Mouse (Mus musculus) telencephalon, adult 2 months (tissue): Measurements from ENCODE around the gene Lrrc61.
A peak's percentile ranks its signal among the peaks of the same experiment; 100 is the strongest.
"Not testable (repeated sequence)": the region's sequence is repeated elsewhere in the genome, so short reads cannot be mapped to it uniquely, and the experiment has no call there.

Source experiments
- DNase-seq: peaks from one replicate; pipeline ENCODE4 v3.0.0-alpha.2; 2011; ENCODE audit warnings: low read depth, low spot score

Gene Lrrc61

DNA sequence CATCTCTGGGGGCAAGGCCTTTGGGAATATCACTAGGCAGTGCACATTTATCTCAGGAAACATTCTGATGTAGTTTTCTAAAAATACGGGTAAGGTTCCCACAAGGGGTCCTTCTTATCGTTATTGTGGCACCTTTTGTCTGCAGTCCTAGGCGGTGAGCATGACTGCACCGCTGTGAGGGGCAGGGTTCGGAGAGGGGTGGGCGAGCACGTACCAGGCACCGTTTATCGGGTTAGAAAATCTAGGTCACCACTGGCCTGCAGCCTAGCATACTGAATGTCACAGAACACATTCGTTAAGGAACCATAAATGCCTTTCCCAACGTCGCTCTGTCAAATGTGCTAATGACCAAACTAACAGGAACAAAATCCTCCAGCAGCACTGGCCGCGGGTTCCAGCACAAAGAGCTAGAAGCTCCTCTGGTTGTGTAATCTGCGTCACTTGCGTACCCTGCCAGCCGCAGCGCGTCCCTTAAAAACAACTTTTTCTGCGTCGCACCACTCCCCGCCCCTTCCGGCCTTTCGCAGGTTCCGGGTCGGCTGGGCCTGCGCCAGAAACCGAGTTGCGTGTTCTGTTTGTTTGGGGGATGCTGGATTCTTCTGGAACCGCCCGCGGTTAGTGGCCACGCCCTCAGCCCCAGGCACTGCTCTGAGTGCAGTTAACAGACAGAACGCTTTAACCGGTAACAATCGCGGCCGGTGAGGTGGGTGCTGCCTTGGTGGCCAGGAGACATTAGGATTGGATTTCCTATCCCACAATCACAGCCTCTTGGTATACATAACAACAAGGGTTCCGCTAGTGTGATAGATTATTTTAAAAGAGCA, at the start of gene Lrrc61:
Gene Lrrc61, plus strand, starts transcription at position 517 of the 824 bp plus-strand sequence.
- peak; percentile 97 for DNase-seq

DNA sequence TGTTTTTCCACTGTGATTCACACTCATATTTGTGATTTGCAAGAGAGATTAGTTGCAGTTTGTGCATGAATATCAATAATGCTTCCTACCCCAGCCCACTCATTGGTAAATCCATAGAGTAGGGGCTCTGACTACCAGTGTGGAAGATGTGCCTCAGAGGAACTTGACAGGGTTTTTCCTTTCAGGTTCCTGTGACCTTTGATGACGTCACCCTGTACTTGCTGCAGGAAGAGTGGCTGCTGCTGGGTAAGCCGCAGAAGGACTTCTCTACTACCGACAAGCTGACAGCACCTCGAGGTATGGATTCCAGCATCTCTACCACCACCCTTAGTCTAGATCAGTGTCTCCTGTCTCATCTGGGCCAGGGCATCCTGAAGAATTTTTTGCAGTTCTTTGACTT, 46.5 kb upstream of the Lrrc61 start:
- DNase-seq = no peak

DNA sequence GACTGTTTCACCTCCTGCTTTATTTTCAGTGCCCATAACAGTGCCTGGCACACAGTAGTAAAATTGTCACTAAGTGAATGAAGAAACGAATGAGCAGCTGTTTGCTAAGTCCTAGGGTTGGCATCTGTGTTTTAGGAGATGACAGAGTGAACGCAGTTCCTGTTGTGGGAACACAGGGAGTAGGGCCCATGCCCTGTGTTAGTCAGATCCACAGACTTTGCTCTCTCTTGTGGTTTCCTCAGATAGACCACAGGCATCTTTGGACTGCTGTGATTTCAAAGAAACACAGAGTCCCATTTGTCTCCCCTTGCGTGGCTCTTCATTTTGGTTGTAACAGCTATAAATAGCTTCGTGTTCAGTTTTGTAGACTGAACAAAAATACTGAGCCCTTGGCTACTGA, 44.2 kb upstream of the Lrrc61 start:
- no peak for DNase-seq

DNA sequence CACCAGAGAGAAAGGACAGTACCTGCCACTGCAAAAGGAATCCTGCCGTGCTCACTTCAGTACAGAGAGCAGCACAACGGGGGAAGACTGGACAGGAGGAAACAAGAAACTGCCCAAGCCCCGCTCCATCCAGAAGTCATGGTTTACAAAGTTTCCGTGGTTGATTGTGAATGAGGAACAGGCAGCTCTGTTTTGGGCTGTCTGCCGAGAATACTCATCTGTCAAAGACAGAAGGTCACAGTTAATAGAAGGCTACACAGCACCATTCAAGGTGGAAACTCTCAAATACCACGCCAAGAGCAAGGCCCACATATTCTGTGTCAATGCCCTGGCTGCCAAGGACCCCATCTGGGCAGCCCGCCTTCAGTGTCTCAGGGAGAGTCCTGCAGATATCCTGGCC, 42.7 kb upstream of the Lrrc61 start:
- DNase-seq = no peak

DNA sequence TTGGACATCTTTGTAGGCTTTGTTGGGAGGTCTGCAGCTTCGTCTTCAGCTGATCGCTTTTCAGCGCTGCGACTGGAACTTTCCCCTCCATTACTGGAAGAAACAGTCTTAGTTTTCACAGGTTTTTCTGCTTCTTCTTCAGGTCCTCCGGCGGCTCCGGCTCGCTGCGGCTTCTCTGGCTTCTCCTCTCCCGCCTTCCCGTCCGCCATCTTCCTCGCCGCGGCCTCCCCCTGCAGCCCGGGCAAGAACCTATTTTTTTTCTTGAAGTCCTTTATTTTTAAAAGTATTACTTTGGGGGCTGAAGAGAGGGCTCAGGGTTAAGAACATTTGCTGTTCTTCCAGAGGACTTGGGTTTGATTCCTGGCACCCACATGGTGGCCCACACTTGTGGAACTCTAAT, 29.7 kb upstream of the Lrrc61 start:
- DNase-seq = not testable (repeated sequence)

DNA sequence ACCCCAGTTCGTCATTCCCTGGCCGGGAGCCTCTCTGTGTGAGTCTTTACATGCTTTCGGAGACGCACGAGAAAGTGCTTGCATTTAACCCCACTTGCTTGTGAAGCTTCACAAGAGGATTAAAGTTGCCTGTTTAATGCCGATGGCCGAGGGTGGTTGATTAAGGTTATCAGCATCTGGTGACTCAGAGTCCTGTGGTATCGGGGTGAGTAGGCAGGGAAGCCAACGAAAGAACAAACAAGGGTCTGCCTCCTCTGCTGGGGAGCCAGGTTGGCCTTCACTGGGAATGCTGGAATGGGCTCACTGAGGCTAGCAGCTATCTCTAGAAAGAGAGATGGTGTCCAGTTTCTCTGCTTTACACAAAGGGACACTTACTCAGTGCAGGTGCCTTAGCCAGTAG, 26.7 kb upstream of the Lrrc61 start:
- DNase-seq = no peak

DNA sequence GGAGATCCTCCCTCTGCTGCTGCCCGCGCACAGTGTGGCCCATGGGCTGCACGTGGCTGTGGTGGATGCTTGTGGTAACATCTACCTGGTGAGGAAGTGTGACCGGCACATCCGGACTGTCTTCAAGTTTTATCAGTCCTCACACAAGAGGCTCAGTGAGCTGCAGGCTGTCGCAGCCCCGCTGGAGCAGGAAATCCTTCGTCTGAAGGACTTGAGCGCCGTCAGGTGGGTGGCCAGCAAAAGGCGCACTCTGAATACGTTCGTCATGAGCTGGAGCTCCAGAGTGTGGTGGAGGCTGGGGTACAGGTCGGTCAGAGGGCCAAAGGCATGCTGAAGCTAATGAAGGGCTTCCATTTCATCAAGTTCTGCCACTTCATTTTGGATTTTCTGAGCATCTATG, 25.3 kb upstream of the Lrrc61 start:
- no peak for DNase-seq

DNA sequence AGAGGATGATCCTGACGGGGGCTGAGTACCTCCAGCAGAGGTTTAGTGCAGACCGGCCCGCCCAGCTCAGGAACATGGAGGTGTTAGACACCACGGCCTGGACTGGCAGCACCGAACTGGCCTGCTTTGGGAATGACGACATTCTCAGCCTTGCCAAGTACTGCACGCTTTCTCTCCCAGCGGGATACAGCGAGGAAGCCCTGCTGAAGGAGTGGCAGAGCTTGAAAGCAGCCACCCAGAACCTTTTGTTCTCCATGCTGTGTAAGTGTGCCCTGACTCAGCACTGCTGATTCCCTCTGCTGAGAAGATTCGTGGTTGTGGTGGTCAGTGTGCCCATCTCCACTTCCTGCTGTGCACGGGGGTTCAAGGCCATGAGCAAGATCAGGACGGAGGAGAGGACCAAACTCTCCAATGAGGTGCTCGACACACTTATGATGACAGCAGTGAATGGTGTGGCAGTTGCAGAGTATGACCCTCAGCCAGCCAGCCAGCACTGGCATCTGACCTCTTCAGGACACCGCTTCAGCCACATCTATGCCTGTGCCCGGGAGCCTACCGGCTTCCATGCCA, 24.6 kb upstream of the Lrrc61 start:
- no peak for DNase-seq

DNA sequence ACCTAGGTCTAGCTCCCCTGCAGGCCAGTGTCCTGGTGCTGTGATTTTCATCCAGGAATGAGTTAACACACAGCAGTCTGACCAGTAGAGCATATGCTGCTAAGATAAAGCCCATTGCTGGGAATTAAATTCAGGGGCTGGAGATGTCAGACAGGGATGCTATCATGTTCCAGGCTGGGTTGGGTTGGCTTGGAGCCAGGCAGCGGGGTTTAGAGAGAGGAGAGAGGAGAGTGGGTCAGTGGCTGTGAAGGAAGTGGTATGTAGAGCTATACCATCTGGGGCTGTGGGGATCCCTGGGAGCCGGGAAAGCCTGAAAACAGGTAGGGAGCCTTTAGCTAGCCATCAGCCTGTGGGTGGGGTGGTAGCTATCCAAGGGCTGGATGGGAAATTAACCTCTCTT, 23.7 kb upstream of the Lrrc61 start:
- DNase-seq = no peak

DNA sequence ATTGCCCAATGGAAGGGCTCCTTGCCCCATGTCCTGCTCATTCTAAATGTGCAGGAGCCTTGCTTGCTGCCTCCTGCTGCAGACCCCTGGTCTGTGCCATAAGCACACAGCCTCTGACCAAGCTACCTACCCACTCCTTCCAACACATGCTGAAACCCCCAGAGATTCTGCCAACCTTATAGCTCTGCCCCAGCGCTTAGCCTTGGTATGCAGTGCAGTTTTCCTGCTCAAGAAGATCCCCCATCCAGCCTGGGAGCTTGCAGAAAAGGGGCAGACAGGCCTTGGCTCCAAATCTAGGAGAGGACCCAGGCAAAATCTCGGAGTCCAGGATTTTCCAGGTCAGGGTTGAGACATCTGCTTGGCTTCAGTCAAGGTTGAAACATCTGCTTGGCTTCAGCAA, 21.1 kb upstream of the Lrrc61 start:
- DNase-seq = no peak

DNA sequence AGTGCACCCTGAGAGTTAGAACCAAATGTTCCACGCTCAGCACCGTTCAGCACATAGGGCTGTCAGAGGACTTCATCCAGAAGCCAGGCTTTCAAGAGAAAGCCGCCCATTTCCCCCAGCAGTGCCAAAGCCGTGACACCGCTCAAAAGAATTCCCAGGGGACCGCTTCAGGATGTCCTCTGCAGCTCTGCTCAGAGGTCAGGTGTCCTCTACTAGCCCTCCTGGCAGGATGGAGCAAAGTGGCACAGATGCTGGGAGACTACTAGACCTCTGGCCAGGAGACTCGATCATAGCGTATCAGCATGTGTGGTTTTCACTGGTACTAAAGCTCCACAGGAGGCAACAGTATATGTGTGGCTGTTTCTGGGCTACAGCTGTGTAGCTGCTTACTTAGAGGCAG, 19.7 kb upstream of the Lrrc61 start:
- no peak for DNase-seq

DNA sequence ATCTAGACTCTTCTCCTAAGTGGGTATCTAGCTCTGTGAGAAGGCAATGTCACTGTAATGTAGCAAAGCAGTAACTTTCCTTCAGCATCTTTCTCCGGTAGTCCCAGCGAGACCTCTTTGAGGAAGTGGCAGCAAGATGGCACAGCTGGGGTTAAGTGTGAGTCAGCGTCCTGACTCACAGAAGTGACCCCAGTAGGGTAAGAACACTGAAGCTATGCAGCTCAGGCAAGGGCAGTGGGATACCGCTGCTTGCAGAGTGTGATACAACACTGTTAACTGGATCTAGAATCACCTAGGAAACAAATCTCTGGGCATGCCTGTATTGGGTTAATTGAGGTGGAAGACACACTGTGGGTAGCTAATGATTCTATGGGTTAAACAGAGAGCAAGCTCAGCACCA, 18.5 kb upstream of the Lrrc61 start:
- DNase-seq = no peak

DNA sequence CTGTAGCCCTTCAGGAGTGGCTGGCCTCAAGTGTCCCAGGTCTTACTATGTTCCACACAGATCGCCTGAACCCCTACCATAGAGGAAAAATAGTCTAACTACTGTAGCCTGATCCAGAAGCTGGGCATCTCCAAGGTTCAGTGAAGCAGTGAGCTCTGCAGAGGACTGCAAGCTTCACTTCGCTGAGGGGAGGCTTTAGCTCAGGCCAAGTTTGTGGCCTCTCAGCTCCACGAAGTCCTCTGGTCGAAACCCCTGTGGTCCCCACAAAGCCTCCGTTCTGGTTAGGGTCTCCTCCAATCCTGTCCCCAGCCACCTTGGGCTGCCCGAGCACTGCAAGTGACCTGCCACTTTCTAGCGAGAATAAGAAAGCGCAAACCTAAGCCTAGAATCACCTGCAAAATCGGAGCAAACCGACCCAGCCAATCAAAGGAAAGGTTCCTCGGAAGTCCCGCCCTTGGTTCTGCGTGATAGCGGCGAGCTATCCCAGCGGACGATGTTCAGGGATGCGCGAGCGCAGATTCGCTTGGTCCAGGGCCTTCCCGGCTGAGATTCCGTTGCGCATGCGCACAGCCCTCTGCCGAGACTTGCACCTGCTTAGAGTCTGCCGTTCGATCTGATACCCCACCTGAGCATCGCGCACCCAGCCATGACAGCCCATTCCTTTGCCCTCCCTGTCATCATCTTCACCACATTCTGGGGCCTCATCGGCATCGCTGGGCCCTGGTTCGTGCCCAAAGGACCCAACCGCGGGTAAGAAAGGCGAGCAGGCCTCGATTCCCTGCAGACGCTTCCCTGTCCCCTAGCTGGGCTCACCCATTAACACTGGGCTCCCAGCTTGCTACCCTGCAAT, 17.3 kb upstream of the Lrrc61 start, which contains the start of gene Atp6v0e2:
Gene Atp6v0e2, plus strand, starts transcription at position 511 of the 850 bp plus-strand sequence.
- peak; percentile 97 for DNase-seq

DNA sequence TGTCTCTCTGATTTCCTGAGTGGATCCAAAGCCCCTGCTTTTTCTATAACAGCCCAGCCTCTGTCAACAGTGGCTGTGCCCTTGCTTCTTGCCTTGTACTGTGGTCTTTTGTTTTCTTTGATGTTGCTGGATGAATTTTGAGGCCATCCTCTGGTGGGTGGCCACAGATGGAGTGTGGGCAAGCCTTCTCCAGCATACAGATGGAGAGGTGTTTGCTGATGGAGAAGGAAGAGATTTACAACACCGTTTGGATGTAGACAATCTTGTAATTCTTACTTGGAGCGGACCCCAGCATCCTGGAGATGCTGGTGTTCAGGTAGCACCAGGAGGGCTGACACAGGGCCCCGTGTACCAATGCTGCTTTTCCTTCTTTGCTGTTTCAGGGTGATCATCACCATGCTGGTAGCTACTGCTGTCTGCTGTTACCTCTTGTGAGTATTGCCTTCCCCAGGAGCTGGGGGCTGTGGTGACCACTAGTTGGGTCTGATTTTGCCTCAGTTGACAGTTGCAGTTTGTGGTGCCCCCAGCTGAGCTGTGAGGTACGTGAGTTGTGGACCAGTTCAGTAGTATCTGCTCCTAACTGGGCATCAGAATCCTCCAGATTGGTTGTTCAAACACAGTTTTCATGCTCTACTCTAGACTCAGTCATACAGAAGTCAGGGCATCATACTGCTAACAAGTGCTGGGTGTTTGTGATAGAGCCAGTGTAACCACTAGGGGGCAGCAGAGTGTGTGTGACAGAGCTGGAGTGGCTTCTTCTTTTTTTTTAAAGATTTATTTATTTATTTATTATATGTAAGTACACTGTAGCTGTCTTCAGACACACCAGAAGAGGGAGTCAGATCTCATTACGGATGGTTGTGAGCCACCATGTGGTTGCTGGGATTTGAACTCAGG, 15.5 kb upstream of the Lrrc61 start:
- peak; percentile 67 for DNase-seq

DNA sequence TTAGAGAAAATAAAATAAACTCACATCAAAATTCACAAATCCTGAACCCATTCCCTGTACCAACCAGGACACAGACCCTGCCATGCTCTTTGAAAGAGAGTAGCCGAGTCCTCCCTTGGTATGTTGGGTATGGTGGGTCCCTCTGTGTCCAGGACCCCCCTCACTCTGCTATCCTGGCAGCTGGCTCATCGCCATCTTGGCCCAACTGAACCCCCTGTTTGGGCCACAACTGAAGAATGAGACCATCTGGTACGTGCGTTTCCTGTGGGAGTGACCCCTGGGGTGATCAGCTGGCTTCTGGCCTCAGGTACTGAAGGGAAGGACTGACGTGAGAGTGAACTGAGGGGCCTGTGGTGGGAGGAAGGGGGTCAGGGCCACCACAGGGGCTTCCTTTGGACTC, 14.7 kb upstream of the Lrrc61 start:
- no peak for DNase-seq

DNA sequence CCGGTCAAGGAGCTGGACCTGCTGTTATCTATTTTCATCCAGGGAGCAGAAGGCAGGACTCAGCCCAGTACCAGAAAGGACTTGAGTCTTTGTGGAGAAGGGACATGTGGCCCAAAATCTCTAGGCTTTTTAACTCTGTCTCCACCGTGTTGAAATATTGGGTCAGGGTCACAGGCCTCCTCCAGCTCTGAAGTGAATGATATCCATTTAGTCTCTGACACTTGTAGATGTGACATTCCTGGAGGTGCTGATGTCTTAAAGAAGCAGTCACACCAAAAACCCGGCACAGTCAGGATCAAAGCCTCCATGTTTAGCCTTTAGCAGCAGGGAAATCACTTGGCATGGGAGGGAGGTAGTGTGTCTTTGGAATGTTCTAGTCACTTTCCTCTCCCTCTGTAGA, 13.9 kb upstream of the Lrrc61 start:
- no peak for DNase-seq

DNA sequence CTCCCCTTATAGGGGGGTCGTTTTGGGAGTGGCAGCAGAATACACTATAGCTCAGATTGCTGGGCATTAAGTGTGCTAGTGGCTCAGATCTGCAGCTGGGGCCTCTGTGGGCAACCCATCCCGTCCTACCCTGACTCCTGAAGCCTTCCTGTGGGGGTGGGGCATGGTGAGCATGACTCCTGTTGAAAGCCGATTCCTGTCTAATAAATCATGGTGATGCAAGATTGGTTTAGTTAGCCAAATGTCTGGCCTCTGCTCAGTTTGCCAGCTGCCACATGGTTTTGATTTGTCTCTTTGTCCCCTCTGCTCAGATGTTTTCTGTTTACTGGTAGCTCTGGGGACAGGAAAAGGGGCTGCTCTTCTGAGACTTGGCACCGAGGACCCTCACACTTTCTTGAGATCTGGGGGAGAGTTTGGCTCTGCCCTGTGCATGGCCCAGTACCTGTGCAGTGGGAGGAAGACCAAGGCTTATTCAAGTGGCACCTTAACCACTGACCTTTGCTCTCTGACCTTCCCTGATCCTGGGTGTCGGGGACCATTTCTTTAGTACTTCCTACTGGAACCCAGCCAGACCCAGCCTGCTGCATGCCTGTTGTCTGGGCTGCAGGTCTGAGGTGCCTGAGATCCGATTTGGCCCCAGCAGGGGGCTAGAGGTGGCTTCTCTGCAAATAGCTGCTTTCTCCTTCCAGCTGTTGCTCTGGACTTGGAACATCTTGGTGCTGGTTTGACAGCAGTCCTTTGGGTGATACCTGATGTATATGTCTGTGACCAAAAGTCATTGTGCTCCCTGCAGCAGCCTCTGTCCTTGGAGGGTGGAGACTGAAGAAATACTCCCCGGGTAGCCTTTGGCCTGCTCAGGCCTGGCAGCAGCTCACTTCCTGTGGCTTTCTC, 12.8 kb upstream of the Lrrc61 start:
- no peak for DNase-seq

DNA sequence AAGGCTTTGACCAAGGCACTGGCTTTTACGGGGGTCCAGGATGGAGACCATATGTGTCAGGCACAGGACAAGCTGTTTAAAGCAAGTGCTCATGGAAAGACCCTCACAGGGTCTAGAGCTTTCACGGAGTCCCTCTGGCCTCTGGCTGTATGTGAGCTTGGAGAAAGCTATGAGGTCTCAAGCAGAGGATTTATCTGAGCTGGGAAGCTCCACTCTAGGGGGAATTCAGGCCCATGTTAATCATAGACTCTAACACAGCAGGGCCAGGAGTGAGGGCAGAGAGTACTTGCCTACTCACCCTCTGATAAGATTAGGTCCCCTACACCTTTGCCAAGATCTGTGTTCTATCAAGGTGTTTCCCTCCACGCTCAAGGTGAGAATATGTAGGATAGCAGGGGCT, 12.0 kb upstream of the Lrrc61 start:
- no peak for DNase-seq

DNA sequence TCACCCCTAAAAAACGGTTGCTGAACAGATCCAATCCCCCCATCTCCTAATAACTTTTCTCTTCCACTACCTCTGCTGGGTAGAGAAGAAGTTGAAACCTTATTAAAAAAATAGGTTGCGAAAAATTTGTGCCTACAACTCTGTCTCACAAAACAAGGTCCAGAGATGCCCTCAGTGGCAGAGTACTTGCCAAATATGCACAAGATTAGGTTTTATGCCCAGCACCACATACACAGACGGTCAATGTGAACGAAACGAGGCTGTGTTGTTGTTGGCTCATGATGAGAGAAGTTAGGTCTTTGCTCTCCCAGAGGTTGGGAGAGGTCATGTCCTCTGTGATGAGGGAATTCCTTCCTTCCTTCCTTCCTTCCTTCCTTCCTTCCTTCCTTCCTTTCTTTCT, 9.3 kb upstream of the Lrrc61 start:
- DNase-seq = no peak

DNA sequence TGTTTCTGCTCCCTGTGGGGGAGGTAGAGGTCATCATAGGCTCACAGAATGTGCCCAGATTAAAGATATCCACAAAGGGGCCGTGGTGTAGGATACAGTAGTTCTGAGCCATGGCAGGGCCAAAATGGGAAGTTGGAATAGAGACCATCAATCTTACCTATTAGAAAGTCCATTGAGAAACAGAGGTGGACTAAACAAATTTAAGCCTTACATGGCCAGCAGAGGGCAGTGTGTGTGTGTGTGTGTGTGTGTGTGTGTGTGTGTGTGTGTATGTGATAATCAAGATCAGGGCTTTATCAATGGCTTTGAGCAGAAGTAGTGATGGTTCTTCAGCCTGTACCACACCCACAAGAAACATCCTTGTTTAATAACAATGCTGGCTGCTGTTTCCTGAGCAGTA, 8.3 kb upstream of the Lrrc61 start:
- DNase-seq = peak; percentile 12
